In the genomic region with DNA sequence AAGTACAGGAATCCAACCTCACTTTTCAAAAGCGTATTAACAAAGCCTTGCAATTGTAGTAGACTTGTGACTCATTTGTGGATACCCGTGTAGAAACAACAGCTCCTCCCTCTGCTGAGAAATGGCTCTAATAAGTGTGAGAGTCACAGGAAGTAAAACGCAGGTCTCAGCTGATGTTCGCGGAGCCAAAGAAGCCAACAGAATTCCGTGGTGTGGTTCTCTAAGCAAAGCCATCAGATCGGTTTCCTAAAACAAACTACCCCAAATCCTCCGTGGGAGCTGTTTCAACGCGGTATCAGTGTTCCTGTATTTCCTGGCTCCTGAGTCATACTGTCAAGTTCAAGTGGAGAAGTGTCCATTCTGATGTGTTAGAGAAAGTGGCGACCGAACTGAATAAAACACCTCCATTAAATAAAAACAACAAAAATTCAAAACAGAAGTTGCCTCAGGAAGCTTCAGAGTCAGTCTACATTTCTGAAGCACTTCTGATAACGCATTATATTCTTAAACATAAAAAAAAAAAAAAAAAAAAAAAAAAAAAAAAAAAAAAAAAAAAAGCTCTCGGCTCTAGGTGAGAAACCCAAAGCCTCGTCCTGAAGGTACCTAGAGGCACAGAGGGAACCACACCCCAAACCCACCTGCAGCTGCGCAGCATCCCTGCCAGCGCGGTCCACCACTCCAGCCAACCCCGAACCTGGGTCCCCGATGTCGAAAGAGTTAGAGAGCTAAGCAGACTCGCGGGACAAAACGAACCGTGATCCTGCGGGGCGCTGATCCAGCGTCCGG, we compare ENCODE assay signal across 8 mouse cellular contexts. TPM values are rescaled to one million over a fixed set of nuclear protein-coding genes. Genes with fewer than 3 reads are reported as not detected.
DNase-seq lines count a peak whose midpoint lies in the region; ATAC-seq and TF ChIP-seq lines count a peak whose summit lies in the region.

No protein-coding gene starts in this region.

- H3K4me2 ChIP-seq in intestine, embryonic 15.5 days (replicated peaks): peak overlapping the region; percentile 83
- peak overlapping the region; percentile 90 for H3K4me2 ChIP-seq in midbrain, embryonic 12.5 days (replicated peaks)

- no peak overlapping the region for H3K27ac ChIP-seq in intestine, embryonic 15.5 days
- H3K27ac ChIP-seq in midbrain, embryonic 12.5 days (replicated peaks): no peak overlapping the region

- POLR2A ChIA-PET in Patski (lab: Charles Lee): interaction anchor here (0.6 kb wide), 1 partner anchor 588 kb away, joined by 3 read pairs; no protein-coding TSS in a partner anchor

- H3K9ac ChIP-seq in intestine, embryonic 15.5 days: peak overlapping the region; percentile 52
- H3K9ac ChIP-seq in midbrain, embryonic 12.5 days (replicated peaks): peak overlapping the region; percentile 56

- WGBS in lung, adult 2 months: 4% methylated on average over 29 of the region's 29 CpGs
- WGBS in intestine, embryonic 15.5 days: 8% methylated on average over 29 of the region's 29 CpGs
- WGBS in midbrain, embryonic 12.5 days: 6% methylated on average over 29 of the region's 29 CpGs

- H3K27me3 ChIP-seq in Patski: no peaks in the 10 kb centered on the region
- H3K27me3 ChIP-seq in intestine, embryonic 15.5 days (replicated peaks): no peaks in the 10 kb centered on the region
- peaks cover 24% of the 10 kb centered on the region for H3K27me3 ChIP-seq in midbrain, embryonic 12.5 days

- no peaks in the 10 kb centered on the region for H3K9me3 ChIP-seq in intestine, embryonic 15.5 days
- H3K9me3 ChIP-seq in midbrain, embryonic 12.5 days: no peaks in the 10 kb centered on the region

- DNase-seq in lung, adult 2 months: no peak
- no peak for DNase-seq in lung, postnatal 14 days
- DNase-seq in Patski (ENCODE audit: low read depth, low spot score): peak; percentile 15
- DNase-seq in urinary bladder, postnatal 10 days (ENCODE audit: low spot score): no peak
- no peak for DNase-seq in right cerebral cortex, adult 18-20 months

- peak; percentile 38 for ATAC-seq in Patski
- 0 out of 2 replicates have a peak, but pooled peaks have one; percentile 43 for ATAC-seq in erythroid progenitor cell, adult 5-6 weeks (replicated peaks; ENCODE audit: low FRiP score, poor library complexity, severe bottlenecking)
- ATAC-seq in intestine, embryonic 15.5 days: peak; percentile 71
- no peak for ATAC-seq in midbrain, embryonic 12.5 days (ENCODE audit: low FRiP score, low read depth)

- CTCF ChIA-PET in Patski (lab: Charles Lee): interaction anchor here (0.8 to 1.7 kb wide), 4 partner anchors 14 to 41 kb away, joined by 3 to 7 read pairs (median 4); no protein-coding TSS in a partner anchor

- in situ Hi-C loops in Patski (cut with MboI; ENCODE audit: low pct_unique_long_range_greater_than_20kb): no loop called here

- TF ChIP-seq CTCF in lung, adult 2 months (IDR thresholded peaks at IDR 0.05; ENCODE audit: insufficient read depth, low read length): no peak
- TF ChIP-seq CTCF in Patski (IDR thresholded peaks at IDR 0.05): no peak

- TF ChIP-seq POLR2A in lung, adult 2 months (IDR thresholded peaks at IDR 0.05; ENCODE audit: borderline replicate concordance, extremely low read depth, low read depth, low read length): no peak

- 0 out of 2 replicates have a peak, but pooled peaks cover 3% of the 10 kb centered on the region for H3K36me3 ChIP-seq in intestine, embryonic 15.5 days
- no peaks in the 10 kb centered on the region for H3K36me3 ChIP-seq in midbrain, embryonic 12.5 days

- H3K4me3 ChIP-seq in lung, adult 2 months (replicated peaks; ENCODE audit: extremely low read depth, low read depth, low read length): peak overlapping the region; percentile 95
- peak overlapping the region; percentile 69 for H3K4me3 ChIP-seq in intestine, embryonic 15.5 days (replicated peaks)
- H3K4me3 ChIP-seq in midbrain, embryonic 12.5 days: peak overlapping the region; percentile 73

- H3K4me1 ChIP-seq in lung, adult 2 months (ENCODE audit: control insufficient read depth, insufficient read depth, low read length): no peaks in the 10 kb centered on the region
- no peaks in the 10 kb centered on the region for H3K4me1 ChIP-seq in intestine, embryonic 15.5 days (replicated peaks)
- no peaks in the 10 kb centered on the region for H3K4me1 ChIP-seq in midbrain, embryonic 12.5 days

RNA-seq across cellular contexts. Expression of gene Stx11, which starts 0.5 kb away (rescaled TPM):
- 16.0 and 17.1 TPM in 2 replicates for polyA plus RNA-seq in lung, adult 2 months (2012; rRNA removed)
- polyA plus RNA-seq in Patski (2021): 4.2 TPM
- total RNA-seq in erythroid progenitor cell, adult 5-6 weeks (2015; ENCODE audit: low replicate concordance): 5.9 and 11.5 TPM in 2 replicates
- 6.9 and 10.2 TPM in 2 replicates for total RNA-seq in erythroid progenitor cell, adult 5-6 weeks (2017; ENCODE audit: low replicate concordance)
- polyA plus RNA-seq in intestine, embryonic 15.5 days (2015; fragmentation: Nextera tagmentation; extraction: Ambion mirVana): 1.6 and 1.8 TPM in 2 replicates
- polyA plus RNA-seq in midbrain, embryonic 12.5 days (2016; fragmentation: Nextera tagmentation; extraction: Ambion mirVana): 1.4 and 1.7 TPM in 2 replicates

RNA-seq across cellular contexts. Expression of gene Sf3b5, which starts 41.6 kb away (rescaled TPM):
- 29.1 and 41.2 TPM in 2 replicates for polyA plus RNA-seq in lung, adult 2 months (2012; rRNA removed)
- 17.3 TPM for polyA plus RNA-seq in Patski (2021)
- 4.7 and 6.7 TPM in 2 replicates for total RNA-seq in erythroid progenitor cell, adult 5-6 weeks (2015; ENCODE audit: low replicate concordance)
- total RNA-seq in erythroid progenitor cell, adult 5-6 weeks (2017; ENCODE audit: low replicate concordance): 3.7 and 5.6 TPM in 2 replicates
- 37.0 and 38.0 TPM in 2 replicates for polyA plus RNA-seq in intestine, embryonic 15.5 days (2015; fragmentation: Nextera tagmentation; extraction: Ambion mirVana)
- polyA plus RNA-seq in midbrain, embryonic 12.5 days (2016; fragmentation: Nextera tagmentation; extraction: Ambion mirVana): 30.3 and 32.2 TPM in 2 replicates
